Mouse (Mus musculus): Measurements from ENCODE around the gene Dbr1.

The Dbr1 gene

GRCm38 (mm10) chr9:99619688-99620087 is 44.1 kb downstream of the Dbr1 start:
- peak; percentile 24 to 40 for DNase-seq (ENCODE audit: low spot score in 2 of 2)

GRCm38 (mm10) chr9:99620196-99620595 is 44.6 kb downstream of the Dbr1 start:
- DNase-seq (ENCODE audit: low spot score in 2 of 2): no peak

DNA sequence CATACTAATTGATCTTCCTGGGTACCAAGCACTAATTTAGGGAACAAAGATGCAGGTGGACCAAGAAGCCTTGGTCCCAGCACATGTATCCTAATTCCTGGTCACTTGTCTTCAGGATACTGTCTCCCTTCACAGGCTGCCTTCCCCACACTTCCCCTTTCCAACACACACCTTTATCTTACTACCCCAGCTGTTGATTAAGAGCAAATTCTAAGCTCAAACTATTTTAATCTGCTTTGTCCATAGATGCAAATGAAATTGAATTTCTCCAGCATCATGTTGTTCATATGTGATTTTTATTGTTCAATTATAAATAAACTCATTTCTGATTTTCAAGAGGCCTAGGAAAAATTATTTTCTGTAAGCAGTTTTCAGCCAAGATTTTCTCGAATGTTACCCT is 46.4 kb downstream of the Dbr1 start:
- no peak for DNase-seq (ENCODE audit: low spot score in 2 of 2)

- no peak for DNase-seq (ENCODE audit: low spot score in 2 of 2)
Observed at GRCm38 (mm10) chr9:99622966-99623365, 47.4 kb downstream of the Dbr1 start.

DNA sequence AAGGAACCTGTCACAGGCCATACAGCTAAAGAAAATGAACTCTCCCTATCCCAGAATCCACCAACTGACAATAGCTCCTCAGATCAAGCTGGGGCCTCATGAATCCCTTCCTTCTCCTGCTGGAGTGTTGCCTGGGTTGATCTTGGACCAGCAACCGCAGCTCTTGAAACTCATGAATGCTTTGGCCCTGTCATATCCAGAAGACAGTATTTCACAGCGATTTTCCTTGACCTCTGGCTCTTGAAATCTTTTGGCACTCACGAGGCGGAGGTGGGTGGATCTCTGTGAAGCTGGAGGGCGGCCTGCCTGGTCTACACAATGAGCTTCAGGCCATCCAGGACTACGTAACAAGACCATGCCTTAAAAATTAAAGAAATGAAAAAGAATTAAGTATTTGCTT is 48.5 kb downstream of the Dbr1 start:
- no peak for DNase-seq (ENCODE audit: low spot score in 2 of 2)

GRCm38 (mm10) chr9:99628581-99628980 is 53.0 kb downstream of the Dbr1 start:
- DNase-seq (ENCODE audit: low spot score in 2 of 2): no peak

DNA sequence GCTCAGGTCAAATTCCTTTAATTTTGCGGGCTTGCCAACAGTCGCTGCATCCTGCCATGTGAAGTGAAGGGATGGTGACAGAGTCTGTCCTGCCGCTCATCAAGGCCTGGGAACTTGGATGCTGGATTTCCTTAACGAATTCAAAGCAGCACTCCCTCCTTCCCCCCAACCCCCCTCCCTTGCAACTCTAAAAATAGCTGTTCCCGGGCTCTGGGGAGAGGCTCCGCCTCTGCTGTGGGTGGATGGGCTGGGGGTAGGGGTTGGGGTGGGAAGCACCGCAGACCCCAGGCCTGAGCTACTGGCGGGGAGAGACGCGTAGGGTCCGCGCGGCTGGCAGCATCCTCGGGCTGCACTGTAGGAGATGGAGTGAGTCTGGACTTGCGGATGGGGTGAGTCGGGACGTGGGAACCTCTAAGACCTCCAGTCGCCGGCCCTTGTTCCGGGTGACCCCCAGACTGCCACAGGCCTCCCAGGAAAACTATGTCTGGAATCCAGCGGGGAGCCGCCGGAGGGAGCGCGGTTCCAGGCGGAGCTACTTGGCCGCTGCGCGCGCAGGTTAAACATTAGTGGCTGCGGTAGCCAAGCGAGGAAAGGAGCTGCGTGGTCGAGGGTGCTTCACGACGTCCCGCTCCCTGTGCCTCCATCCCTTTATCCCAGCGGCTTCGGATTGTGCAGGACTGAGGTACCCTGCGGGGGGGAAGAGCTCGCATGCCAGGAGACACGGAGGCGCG is 53.8 kb downstream of the Dbr1 start, which contains the start of gene Dzip1l:
Dzip1l (plus strand) TSS at position 216 of the 731 bp plus-strand sequence.
- DNase-seq (ENCODE audit: low spot score in 2 of 2): peak; percentile 73 to 80

GRCm38 (mm10) chr9:99630071-99630470 is 54.5 kb downstream of the Dbr1 start:
- no peak for DNase-seq (ENCODE audit: low spot score in 2 of 2)

DNA sequence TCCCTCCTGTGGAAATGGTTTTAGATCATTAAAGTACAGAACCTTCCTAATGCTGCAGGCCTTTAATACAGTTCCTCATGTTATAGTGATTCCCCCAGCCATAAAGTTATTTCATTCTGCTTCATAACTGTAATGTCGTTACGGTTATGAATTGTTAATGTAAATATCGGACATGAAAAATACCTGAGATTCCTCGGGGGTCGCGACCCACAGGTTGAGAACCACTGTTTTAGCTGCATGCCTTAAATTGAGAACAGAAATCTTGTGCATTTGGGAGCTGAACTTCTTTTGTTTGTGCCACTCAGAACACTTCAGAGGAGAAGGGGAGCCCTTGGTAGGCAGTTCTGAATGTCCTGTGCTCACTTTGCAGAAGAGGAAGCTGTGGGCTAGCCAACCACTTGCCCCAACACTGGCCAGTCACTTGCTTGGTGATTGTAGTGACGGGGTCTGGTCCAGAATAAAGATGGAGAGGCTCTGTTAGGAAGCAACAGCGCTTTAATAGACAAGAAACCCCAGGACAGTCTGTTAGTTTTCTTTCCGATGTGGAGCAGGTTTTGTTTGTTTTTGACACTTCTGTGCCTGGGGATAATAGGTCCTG is 55.0 kb downstream of the Dbr1 start:
- peak; percentile 11 to 17 for DNase-seq (ENCODE audit: low spot score in 2 of 2)

- peak in 1 of 2 experiments; percentile 10 for DNase-seq (ENCODE audit: low spot score in 2 of 2)
Observed at GRCm38 (mm10) chr9:99631781-99632180, 56.2 kb downstream of the Dbr1 start.

DNA sequence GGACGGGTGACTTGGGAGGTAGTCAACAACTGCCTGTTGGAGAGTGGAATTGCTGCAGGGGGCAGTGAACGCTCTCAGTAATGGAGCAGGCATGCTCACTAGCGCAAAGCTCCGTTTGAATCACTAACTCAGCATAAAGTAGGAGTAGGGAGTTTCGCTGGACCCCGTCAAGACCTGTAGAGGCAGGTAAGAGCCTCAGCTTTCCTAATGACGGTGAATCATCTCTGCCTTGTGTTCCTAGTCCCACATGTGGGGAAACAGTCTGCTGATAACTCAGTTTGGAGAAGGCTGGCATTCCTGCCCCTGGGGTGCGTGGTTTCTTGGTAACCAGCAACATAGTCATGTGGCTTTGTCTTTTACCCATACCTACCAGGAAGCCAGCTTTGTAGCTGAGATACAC is 56.7 kb downstream of the Dbr1 start:
- no peak for DNase-seq (ENCODE audit: low spot score in 2 of 2)

Measured in right cerebral cortex, adult 2 months (tissue).